Mouse (Mus musculus): ENCODE measurements around the gene Magea5.
"Not testable (repeated sequence)": the region's sequence is repeated elsewhere in the genome, so short reads cannot be mapped to it uniquely, and the experiment has no call there.

Gene Magea5

GRCm38 (mm10) chrX:155063045-155063444 is at the start of gene Magea5:
TSS of gene Magea5 (minus strand) at chrX:155063145.
- DNase-seq (ENCODE audit: low spot score in 2 of 2) = not testable (repeated sequence)

- DNase-seq (ENCODE audit: low spot score in 2 of 2) = no peak
These were observed 35.1 kb upstream of the Magea5 start for GRCm38 (mm10) chrX:155098024-155098423.

- DNase-seq (ENCODE audit: low spot score in 2 of 2) = not testable (repeated sequence)
These were observed 30.6 kb upstream of the Magea5 start, which contains the start of gene Magea2 for GRCm38 (mm10) chrX:155093566-155093965. TSS of gene Magea2 (minus strand) at chrX:155093666.

- DNase-seq (ENCODE audit: low spot score in 2 of 2) = not testable (repeated sequence)
These were observed 26.7 kb upstream of the Magea5 start, which contains the start of gene Magea1 for GRCm38 (mm10) chrX:155089693-155090092. TSS of gene Magea1 (minus strand) at chrX:155089793.

Measured in frontal cortex, postnatal 14 days (tissue).